Mouse (Mus musculus) thymus, adult 2 months (tissue): Measurements from ENCODE around the gene Kank1. TPM values are rescaled to one million over a fixed set of nuclear protein-coding genes. Genes with fewer than 3 reads are reported as not detected.

ENCODE experiments used
- DNase-seq: peaks from one replicate; pipeline ENCODE4 v3.0.0; 2021
- H3K27ac ChIP-seq: fragments of 200-500 bp; 2 replicates; pipeline ENCODE4 v1.5.1; 2012; ENCODE audit warnings: low read length, control low read depth; ENCODE audit not compliant: control insufficient read depth, insufficient read depth
- H3K27me3 ChIP-seq: fragments of 200-500 bp; 2 replicates; pipeline ENCODE4 v1.6.1; 2012; ENCODE audit warnings: mild to moderate bottlenecking, low read length, moderate library complexity, mixed read lengths; ENCODE audit not compliant: control insufficient read depth, insufficient read depth
- H3K36me3 ChIP-seq: fragments of 200-500 bp; 2 replicates; pipeline ENCODE4 v1.6.1; 2012; ENCODE audit warnings: mild to moderate bottlenecking, low read length, moderate library complexity; ENCODE audit not compliant: control insufficient read depth, insufficient read depth
- H3K4me1 ChIP-seq: fragments of 200-500 bp; replicated peaks from 2 replicates; pipeline ENCODE4 v1.6.1; 2012; ENCODE audit warnings: low read length; ENCODE audit not compliant: control insufficient read depth, insufficient read depth
- H3K4me3 ChIP-seq: fragments of 200-500 bp; 2 replicates; pipeline ENCODE4 v1.5.1; 2012; ENCODE audit warnings: mild to moderate bottlenecking, low read length, control low read depth, moderate library complexity; ENCODE audit not compliant: control insufficient read depth, insufficient read depth
- CTCF ChIP-seq: fragments of 200-500 bp; IDR thresholded peaks from 2 replicates; pipeline ENCODE4 v1.5.1; 2012; ENCODE audit warnings: mild to moderate bottlenecking, control low read depth, low read length, moderate library complexity, borderline replicate concordance; ENCODE audit not compliant: control insufficient read depth, poor library complexity, insufficient read depth; ENCODE audit errors: extremely low read depth
- POLR2A ChIP-seq: fragments of 200-500 bp; IDR thresholded peaks from 2 replicates; pipeline ENCODE4 v1.6.1; 2012; ENCODE audit warnings: mild to moderate bottlenecking, low read length, control low read depth, moderate library complexity; ENCODE audit not compliant: control insufficient read depth, poor library complexity, insufficient read depth; ENCODE audit errors: extremely low read depth
- WGBS: fragments of 180-500 bp; shearing (Covaris S2); methylation state at CpG from one replicate; pipeline ENCODE4 v1.1.7; 2018; 5-methylcytosine and 5-hydroxymethylcytosine counted together
- polyA plus RNA-seq: library from polyadenylated mRNA; depleted of rRNA; stranded (reverse); fragments of >200 nt; gene quantifications from 2 replicates; pipeline ENCODE4 v1.2.3, GENCODE M21; 2012

Gene Kank1
- polyA plus RNA-seq, 1 experiment, result 13.6 TPM

DNA sequence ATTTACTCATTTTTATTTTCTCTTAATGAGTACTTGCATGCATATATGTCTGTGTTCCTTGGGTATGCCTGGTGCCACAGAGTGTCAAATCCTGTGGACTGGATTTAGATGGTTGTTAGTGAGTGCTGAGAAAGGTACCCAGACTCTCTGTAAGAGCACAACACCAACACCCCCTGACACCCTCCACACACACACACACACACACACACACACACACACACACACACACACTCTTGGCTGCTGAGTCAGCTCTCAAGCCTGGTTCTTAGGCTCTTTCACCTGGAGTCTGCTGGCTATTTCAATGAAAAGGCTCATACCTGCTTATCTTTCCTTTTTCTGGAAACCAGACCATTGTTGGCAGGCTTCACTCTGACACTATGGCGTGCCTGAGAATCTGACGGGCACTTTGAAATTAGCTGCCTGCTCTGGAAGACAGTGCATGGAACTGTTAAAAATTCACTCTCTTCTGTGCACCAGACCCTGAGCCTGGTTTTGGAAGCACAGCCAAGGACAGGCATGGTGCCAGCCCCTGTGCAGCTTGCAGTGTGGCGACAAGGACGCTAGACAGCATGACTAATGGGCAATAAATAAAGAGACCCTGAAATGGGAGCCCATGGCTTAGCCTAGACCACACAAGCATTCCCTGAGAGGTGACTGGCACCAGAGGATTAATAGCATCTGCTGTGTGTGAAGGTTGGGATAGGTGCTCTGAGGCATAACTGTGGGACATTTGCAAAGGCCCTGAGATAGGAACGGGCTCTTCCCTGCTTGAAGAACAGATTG lies 49.2 kb downstream of the Kank1 start:
- Histone ChIP-seq H3K27ac (no peak overlapping the region), H3K36me3 (no peaks in the 10 kb centered on the region), H3K4me1 (no peaks in the 10 kb centered on the region), H3K4me3 (no peak overlapping the region), H3K27me3 (no peaks in the 10 kb centered on the region)
- WGBS, result 81% methylated on average over 5 of the region's 5 CpGs
- TF ChIP-seq CTCF (no peak), POLR2A (no peak)
- no peak for DNase-seq

DNA sequence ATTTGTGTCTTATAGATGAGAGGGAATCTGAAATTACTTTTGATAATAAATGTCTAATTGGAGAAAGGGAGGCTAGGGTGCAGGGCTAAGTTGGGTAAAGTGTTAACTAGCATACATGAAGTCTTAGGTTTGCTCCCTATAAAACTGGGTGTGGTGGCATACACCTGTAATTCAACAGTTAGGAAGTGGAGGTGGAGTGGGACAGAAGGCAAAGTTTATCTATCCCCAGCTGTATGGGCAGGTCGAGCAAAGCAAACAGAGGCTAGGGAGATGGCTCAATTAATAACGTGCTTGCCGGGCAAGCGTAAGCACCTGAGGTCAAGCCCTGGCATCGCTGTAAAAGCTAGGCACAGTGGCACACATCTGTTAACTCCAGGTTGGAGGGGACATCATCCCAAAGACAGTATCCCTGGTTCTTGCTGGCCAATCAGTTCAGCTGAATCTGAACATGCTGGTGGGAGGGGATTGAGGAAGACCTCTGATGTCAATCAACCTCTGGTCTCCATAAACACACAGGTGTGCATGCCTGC lies 54.3 kb downstream of the Kank1 start:
- 84% methylated on average over 5 of the region's 5 CpGs for WGBS
- no peak for TF ChIP-seq CTCF
- TF ChIP-seq POLR2A, result no peak
- no peak overlapping the region for H3K27ac ChIP-seq
- H3K36me3 ChIP-seq, result no peaks in the 10 kb centered on the region
- H3K4me1 ChIP-seq, result no peaks in the 10 kb centered on the region
- H3K4me3 ChIP-seq, result no peak overlapping the region
- no peak for DNase-seq
- H3K27me3 ChIP-seq, result no peaks in the 10 kb centered on the region

DNA sequence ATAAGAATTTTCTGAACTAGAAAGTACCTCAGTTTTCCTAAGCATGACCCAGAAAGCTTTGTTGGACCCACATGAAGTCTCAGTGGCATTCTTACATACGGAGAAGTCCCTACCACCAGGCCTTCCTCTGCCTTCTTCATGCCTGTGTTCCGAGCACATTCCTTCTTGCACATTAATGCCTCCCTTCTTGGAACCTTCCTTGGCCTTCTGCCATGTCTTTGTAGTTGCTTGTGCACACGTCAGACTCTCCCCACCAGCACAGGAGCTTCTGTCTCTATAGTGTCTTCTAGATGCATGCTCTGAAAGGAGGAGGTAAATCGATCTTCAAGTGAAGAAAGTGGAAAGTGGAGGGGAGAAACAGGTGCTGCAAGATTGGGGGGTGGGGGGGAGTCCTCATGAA lies 58.4 kb downstream of the Kank1 start:
- Histone ChIP-seq H3K27me3 (no peaks in the 10 kb centered on the region), H3K36me3 (no peaks in the 10 kb centered on the region), H3K4me3 (no peak overlapping the region), H3K27ac (no peak overlapping the region), H3K4me1 (no peaks in the 10 kb centered on the region)
- DNase-seq, result no peak
- TF ChIP-seq POLR2A (no peak), CTCF (no peak)
- 83% methylated on average over 4 of the region's 4 CpGs for WGBS

DNA sequence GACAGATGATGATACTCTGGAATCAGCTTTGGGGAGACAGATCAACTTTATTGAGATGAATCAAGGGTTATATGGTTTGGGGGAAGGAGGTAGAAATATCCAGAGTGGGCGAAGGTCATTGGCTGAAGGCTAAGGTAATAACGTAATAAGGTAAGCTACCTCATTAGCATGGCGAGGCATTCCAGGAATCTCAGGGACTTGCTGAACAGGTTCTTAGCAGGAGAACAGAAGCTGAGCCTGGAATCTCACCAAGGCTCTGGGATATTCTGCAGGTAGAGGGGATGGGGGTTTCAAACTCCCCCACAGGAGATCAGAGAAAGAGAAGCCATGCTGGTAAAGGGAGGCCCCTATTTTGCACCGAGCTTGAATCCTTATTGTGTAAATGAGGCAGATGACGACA lies 60.5 kb downstream of the Kank1 start:
- TF ChIP-seq POLR2A (no peak), CTCF (no peak)
- no peak for DNase-seq
- Histone ChIP-seq H3K27me3 (no peaks in the 10 kb centered on the region), H3K4me1 (no peaks in the 10 kb centered on the region), H3K27ac (no peak overlapping the region), H3K4me3 (no peak overlapping the region), H3K36me3 (no peaks in the 10 kb centered on the region)
- 85% methylated on average over 5 of the region's 5 CpGs for WGBS

DNA sequence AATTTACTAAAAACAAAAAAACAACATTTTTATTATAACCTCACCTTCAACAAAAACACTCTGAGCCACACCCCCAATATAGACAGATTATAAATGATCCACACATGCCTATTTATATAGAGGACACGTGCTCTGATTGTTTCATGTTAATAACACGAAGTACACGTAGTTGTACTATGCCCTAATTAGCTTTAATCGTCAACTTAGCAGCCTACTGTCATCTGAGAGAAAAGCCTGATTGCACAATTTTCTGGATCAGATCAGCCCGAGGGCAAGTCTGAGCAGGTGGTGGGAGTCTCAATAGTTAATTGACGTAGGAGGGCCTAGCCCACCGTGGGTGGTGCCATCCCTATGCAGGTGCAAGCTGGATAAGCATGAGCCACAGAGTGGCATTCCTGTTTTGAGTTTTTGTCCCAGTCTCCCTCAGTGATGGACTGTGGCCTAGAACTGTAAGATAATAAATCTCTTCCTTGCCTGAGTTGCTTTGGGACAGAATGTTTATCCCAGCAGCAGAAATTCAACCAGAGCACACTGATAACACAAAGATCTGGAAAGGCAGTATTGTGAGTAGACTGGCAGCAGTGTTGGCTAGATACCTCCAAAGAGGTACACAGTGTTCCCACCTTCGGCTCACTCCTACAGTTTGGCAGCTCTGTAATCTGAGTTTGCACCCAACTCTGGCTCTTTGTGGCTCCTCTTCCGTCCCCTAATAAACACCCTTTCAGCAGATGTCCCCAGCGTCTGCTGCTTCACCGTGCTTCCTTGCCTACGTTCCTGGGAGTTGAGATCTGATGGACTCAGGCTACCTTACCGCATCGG lies 63.3 kb downstream of the Kank1 start:
- no peak overlapping the region for H3K27ac ChIP-seq
- TF ChIP-seq CTCF (no peak), POLR2A (no peak)
- H3K4me1 ChIP-seq, result no peaks in the 10 kb centered on the region
- WGBS, result 89% methylated on average over 14 of the region's 14 CpGs
- H3K27me3 ChIP-seq, result no peaks in the 10 kb centered on the region
- H3K36me3 ChIP-seq, result no peaks in the 10 kb centered on the region
- no peak for DNase-seq
- H3K4me3 ChIP-seq, result no peak overlapping the region

DNA sequence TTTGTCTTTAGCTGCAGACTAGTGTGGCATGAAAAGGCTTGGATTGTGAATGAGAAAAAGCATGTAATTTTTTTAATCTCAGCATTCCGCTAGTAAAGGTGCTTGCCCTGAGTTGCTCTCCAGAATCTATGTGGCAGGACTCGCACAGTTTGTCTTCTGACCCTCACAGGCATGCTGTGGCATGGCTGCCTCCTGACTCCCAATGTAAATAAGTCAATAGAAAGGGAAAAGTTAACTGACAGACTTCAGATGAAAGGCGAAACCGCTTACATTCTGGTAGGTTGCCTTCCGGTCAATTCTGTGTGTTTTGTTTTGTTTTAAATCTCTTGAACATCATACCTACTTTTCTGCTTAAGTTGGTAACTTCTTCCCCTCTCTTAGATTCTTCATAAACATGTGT lies 64.4 kb downstream of the Kank1 start:
- H3K27ac ChIP-seq, result no peak overlapping the region
- no peak for TF ChIP-seq POLR2A
- no peak for TF ChIP-seq CTCF
- no peaks in the 10 kb centered on the region for H3K27me3 ChIP-seq
- H3K4me1 ChIP-seq, result no peaks in the 10 kb centered on the region
- H3K4me3 ChIP-seq, result no peak overlapping the region
- WGBS, result 96% methylated on average over 5 of the region's 5 CpGs
- DNase-seq, result no peak
- no peaks in the 10 kb centered on the region for H3K36me3 ChIP-seq

DNA sequence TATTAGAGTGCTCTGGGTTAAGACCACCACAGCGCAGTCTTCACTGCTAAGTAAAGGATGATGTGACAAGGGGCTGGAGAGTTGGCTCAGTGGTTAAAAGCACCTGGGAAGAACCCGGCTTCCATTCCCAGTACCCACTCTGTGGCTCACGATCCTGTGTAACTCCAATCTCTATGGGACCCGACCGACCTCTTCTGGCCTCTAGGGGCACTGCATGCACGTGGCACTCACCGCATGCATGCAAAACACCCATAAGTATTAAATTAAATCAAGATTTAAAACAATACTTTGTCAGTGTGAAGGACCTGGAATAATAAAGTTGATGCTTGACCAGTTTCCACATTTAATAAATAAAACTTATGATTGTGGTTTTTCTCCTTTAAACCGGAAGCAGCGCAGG lies 69.5 kb downstream of the Kank1 start:
- DNase-seq, result peak; percentile 17
- Histone ChIP-seq H3K36me3 (no peaks in the 10 kb centered on the region), H3K27ac (no peak overlapping the region), H3K27me3 (no peaks in the 10 kb centered on the region), H3K4me3 (no peak overlapping the region), H3K4me1 (peaks cover 2% of the 10 kb centered on the region; the same call in 1 of the 2 replicates)
- TF ChIP-seq CTCF (no peak), POLR2A (no peak)
- WGBS, result 63% methylated on average over 9 of the region's 9 CpGs
